Mouse (Mus musculus) small intestine, adult 2 months (tissue): ENCODE measurements at regions not wholly inside any gene's neighbourhood (a gene's known extent, or its start where the extent isn't known, plus 50 kb on each side); places are given as distances from the start of the nearest gene placed in this dataset.
"Not testable (repeated sequence)": the region's sequence is repeated elsewhere in the genome, so short reads cannot be mapped to it uniquely, and the experiment has no call there.

Experiments used
- H3K27ac ChIP-seq: fragments of 200-500 bp; 2 replicates; pipeline ENCODE4 v1.5.1; 2012; ENCODE audit warnings: low read depth, low read length, control low read depth, inconsistent platforms; ENCODE audit not compliant: insufficient read depth
- H3K27me3 ChIP-seq: fragments of 200-500 bp; 2 replicates; pipeline ENCODE4 v1.6.1; 2012; ENCODE audit warnings: mild to moderate bottlenecking, moderate library complexity, low read length, inconsistent platforms; ENCODE audit not compliant: control insufficient read depth, insufficient read depth
- H3K36me3 ChIP-seq: fragments of 200-500 bp; 2 replicates; pipeline ENCODE4 v1.6.1; 2012; ENCODE audit warnings: mild to moderate bottlenecking, low read length, control low read depth, inconsistent platforms; ENCODE audit not compliant: control insufficient read depth, insufficient read depth
- H3K4me1 ChIP-seq: fragments of 200-500 bp; 2 replicates; pipeline ENCODE4 v1.6.1; 2012; ENCODE audit warnings: low read length, inconsistent platforms, mixed read lengths; ENCODE audit not compliant: control insufficient read depth, insufficient read depth, insufficient read length
- H3K4me3 ChIP-seq: fragments of 200-500 bp; 2 replicates; pipeline ENCODE4 v1.5.1; 2012; ENCODE audit warnings: low read depth, mild to moderate bottlenecking, control low read depth, inconsistent platforms, low read length, moderate library complexity
- CTCF ChIP-seq: fragments of 200-500 bp; IDR thresholded peaks from 2 replicates; pipeline ENCODE4 v1.5.1; 2012; ENCODE audit warnings: low read depth, mild to moderate bottlenecking, control low read depth, inconsistent platforms, low read length, moderate library complexity, mixed read lengths; ENCODE audit not compliant: insufficient replicate concordance, insufficient read length; ENCODE audit errors: extremely low read depth
- POLR2A ChIP-seq: fragments of 200-500 bp; IDR thresholded peaks from 2 replicates; pipeline ENCODE4 v1.6.1; 2012; ENCODE audit warnings: low read depth, mild to moderate bottlenecking, control low read depth, inconsistent platforms, low read length, moderate library complexity
- WGBS: fragments of 180-500 bp; shearing (Covaris S2); methylation state at CpG from one replicate; pipeline ENCODE4 v1.1.7; 2018; 5-methylcytosine and 5-hydroxymethylcytosine counted together

GRCm38 (mm10) chr13:50958051-50958883 lies 142.4 kb upstream of the Spin1 start:
- H3K27me3 ChIP-seq = no peaks in the 10 kb centered on the region
- peak overlapping the region; percentile 62 for H3K27ac ChIP-seq
- peaks cover 2% of the 10 kb centered on the region; the same call in 1 of the 2 replicates for H3K4me1 ChIP-seq
- H3K36me3 ChIP-seq = no peaks in the 10 kb centered on the region
- TF ChIP-seq POLR2A (no peak), CTCF (no peak)
- 9% methylated on average over 20 of the region's 20 CpGs for WGBS
- peak overlapping the region; percentile 44 for H3K4me3 ChIP-seq

- H3K4me1 ChIP-seq = peaks cover 2% of the 10 kb centered on the region; the same call in 1 of the 2 replicates
- TF ChIP-seq POLR2A (no peak), CTCF (no peak)
- no peaks in the 10 kb centered on the region for H3K36me3 ChIP-seq
- no peak overlapping the region for H3K4me3 ChIP-seq
- WGBS = 78% methylated on average over 12 of the region's 12 CpGs
- no peak overlapping the region for H3K27ac ChIP-seq
- no peaks in the 10 kb centered on the region for H3K27me3 ChIP-seq
These were observed 139.8 kb upstream of the Spin1 start for GRCm38 (mm10) chr13:50960909-50961308.

GRCm38 (mm10) chr13:50964070-50964469 lies 136.6 kb upstream of the Spin1 start:
- Histone ChIP-seq H3K36me3 (no peaks in the 10 kb centered on the region), H3K27ac (no peak overlapping the region), H3K4me3 (no peak overlapping the region), H3K27me3 (no peaks in the 10 kb centered on the region), H3K4me1 (no peaks in the 10 kb centered on the region)
- WGBS = 80% methylated on average over 9 of the region's 9 CpGs
- TF ChIP-seq CTCF (peak; percentile 77; the same call in 1 of the 2 replicates), POLR2A (no peak)

- 71% methylated on average over 7 of the region's 7 CpGs for WGBS
- H3K4me3 ChIP-seq, H3K4me1 ChIP-seq, H3K36me3 ChIP-seq, H3K27me3 ChIP-seq, H3K27ac ChIP-seq: not testable (repeated sequence)
These were observed 135.6 kb upstream of the Spin1 start for GRCm38 (mm10) chr13:50965041-50965440.

GRCm38 (mm10) chr13:50965678-50966077 lies 135.0 kb upstream of the Spin1 start:
- Histone ChIP-seq H3K4me3 (no peak overlapping the region), H3K27me3 (no peaks in the 10 kb centered on the region), H3K27ac (no peak overlapping the region), H3K36me3 (no peaks in the 10 kb centered on the region), H3K4me1 (no peaks in the 10 kb centered on the region)
- no peak for TF ChIP-seq CTCF
- no peak for TF ChIP-seq POLR2A
- 72% methylated on average over 4 of the region's 4 CpGs for WGBS

- no peak for TF ChIP-seq CTCF
- TF ChIP-seq POLR2A = no peak
- Histone ChIP-seq H3K27ac (no peak overlapping the region), H3K27me3 (no peaks in the 10 kb centered on the region), H3K4me3 (no peak overlapping the region), H3K36me3 (no peaks in the 10 kb centered on the region), H3K4me1 (no peaks in the 10 kb centered on the region)
- WGBS = 53% methylated on average over 2 of the region's 2 CpGs
These were observed 133.9 kb upstream of the Spin1 start for GRCm38 (mm10) chr13:50966826-50967225.

GRCm38 (mm10) chr13:50973379-50973778 lies 127.3 kb upstream of the Spin1 start:
- no peak overlapping the region for H3K4me3 ChIP-seq
- no peak for TF ChIP-seq POLR2A
- TF ChIP-seq CTCF = no peak
- H3K36me3 ChIP-seq = no peaks in the 10 kb centered on the region
- WGBS = 60% methylated on average over 8 of the region's 8 CpGs
- H3K27me3 ChIP-seq = no peaks in the 10 kb centered on the region
- no peaks in the 10 kb centered on the region for H3K4me1 ChIP-seq
- no peak overlapping the region for H3K27ac ChIP-seq
